Mouse (Mus musculus): ENCODE measurements around the gene Wdr4.

Gene Wdr4

GRCm38 (mm10) chr17:31497726-31498125 is 22.1 kb downstream of the Wdr4 start:
- DNase-seq (ENCODE audit: low spot score in 2 of 2): no peak

DNA sequence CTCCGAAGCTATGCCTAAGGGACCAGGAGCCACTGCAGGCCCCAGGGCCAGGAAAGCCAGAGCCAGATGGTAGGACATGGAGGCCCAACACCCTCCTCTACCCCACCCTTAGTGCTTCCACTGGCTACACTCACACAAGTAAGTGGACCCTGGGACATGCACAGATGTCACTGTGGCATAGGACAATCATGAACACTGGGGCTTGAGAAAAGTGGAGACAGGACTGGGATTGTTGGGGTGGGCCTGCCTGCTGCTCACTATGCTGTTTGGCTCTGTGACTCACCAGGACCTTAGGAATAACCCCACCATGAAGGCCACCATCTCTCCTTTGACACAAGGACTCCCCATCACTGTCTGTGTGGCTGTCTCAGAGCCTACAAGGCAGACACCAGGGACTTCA is 24.8 kb downstream of the Wdr4 start:
- no peak for DNase-seq (ENCODE audit: low spot score in 2 of 2)

GRCm38 (mm10) chr17:31492416-31492815 is 27.4 kb downstream of the Wdr4 start:
- peak; percentile 63 to 80 for DNase-seq (ENCODE audit: low spot score in 2 of 2)

DNA sequence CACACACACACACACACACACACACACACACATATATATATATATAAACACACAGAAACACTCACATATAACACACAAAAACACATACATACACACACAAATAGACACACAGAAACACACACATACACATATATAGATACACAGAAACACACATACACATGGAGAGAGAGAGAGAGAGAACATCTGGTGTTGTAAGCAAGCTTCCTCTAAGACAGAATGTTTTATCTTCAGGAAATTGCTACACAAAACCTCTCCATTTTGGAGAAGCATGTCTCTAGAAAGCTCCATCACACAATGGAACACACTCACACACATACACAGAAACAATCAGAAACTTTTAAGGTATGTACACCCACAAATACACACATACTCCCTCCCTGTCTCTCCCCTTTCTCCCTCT is 28.4 kb downstream of the Wdr4 start:
- no peak for DNase-seq (ENCODE audit: low spot score in 2 of 2)

- no peak for DNase-seq (ENCODE audit: low spot score in 2 of 2)
Observed at GRCm38 (mm10) chr17:31487433-31488060, 32.2 kb downstream of the Wdr4 start.

- no peak for DNase-seq (ENCODE audit: low spot score in 2 of 2)
Observed at GRCm38 (mm10) chr17:31486616-31487198, 33.1 kb downstream of the Wdr4 start.

DNA sequence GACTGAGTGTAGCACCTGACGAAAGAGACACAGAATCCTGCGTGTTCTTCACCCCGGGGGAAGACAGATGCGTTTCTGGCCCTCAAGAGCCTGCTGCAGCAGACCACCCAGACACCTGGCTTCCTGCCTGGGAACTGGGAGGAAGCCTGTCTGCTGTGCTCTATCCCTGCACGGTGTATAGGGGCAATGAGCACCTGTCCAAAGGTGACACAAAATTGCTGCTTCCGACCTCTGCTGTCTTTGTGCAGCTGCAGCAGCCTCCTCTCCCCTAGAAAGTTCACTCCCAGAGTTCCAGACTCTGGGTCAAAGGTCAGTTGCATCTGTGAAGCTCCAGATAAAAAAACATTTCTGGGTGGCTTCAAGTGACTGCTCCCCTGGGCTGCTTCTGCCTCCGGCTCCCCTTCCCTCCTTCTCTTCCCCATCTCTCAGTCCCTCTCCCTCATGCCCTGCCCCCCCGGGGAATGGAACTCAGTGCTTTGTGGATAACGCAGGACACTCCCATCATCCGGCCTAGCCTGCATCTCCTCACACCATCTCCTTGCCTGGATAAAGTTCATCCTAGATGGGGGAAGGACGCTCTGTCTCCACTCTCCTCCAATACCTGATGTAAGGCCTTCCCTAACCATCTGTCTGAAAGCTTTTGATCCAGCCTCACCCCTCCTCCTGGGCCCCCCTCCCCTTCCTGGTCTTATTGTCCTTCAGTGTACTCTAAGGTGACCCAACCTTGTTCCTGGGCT is 40.5 kb downstream of the Wdr4 start:
- no peak for DNase-seq (ENCODE audit: low spot score in 2 of 2)

DNA sequence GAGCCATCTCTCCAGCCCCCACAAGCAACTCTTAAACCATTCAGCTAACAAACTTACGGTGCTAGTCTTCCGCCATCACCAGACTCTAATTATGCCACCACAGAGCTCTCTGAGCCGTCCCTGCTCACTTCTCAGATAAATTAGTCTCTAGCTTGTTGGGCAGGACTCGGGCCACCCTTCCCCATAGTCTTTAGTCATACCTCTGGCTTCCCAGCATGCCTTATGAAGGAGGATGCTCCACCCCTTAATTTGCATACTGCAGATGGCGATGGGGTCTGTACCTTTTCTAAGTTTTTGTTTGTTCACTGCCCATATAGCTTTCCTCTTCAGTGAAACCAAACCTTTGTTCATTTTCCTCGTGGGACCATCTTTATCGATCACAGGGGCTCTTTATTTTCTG is 41.2 kb downstream of the Wdr4 start:
- no peak for DNase-seq (ENCODE audit: low spot score in 2 of 2)

DNA sequence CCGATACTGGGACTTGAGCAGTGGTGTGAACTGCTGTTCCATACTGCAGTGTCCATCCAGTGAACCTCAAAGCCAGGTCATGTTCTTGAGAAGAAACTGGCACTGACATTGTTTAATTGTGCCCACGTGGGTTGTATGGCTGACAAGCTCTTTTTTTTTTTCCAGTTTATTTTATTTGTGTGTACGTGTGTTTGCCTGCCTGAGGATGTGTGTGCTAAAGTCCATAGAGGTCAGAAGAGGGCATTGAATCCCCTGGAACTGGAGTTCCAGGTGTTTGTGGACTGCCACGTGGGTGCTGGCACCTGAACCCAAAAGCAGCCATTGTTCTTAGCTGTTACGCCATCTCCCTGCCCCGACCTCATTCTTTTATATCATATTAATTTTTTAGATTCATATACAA is 45.4 kb downstream of the Wdr4 start:
- no peak for DNase-seq (ENCODE audit: low spot score in 2 of 2)

DNA sequence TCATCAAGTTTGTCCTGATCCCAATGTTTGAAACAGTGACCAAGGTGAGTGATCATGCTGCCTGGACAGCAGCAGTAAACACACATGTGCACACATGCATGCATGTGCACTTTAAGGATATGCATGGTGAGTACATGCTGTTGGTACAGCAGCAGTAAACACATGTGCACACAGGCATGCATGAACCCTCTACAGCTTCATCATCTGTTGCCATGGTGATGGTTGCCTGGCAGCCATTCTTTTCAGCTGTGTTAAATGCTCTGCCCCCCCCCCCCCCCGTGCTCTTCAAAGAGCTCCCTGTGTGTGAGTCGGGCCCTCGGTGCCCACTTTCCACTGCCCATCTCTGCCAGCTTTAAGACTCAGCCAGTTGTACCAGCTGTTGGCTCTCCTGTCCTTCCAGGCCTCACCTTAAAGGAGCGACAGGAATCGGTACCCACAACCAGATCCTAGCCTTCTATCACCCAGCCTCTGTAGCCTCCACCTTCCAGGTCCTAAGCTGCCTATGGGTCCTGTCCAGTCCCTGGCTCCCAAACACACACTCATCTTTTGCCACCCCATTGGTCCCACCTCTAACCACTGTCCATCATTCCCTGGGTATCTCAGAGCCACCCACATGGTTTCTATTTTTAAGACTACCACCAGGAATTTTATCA is 48.9 kb downstream of the Wdr4 start:
- DNase-seq (ENCODE audit: low spot score in 2 of 2): no peak

GRCm38 (mm10) chr17:31468496-31468895 is 51.3 kb downstream of the Wdr4 start:
- no peak for DNase-seq (ENCODE audit: low spot score in 2 of 2)

DNA sequence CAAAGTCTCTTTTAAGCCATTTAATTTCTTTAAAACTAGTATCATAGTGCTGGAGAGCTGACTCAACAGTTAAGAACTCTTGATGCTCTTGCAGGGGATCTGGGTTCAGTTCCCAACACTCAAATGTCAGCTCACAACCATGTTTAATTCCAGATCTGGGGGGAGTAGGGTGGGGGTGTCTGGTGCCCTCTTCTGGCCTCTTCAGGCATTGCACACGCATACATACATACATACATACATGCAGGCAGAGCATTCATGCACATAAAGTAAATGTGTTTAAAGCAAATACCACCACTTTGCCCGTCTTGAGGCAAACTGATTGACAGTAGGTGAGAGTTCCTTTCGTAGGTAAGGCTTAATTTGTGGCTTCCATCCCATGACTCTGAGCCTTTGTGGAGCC is 52.9 kb downstream of the Wdr4 start:
- no peak for DNase-seq (ENCODE audit: low spot score in 2 of 2)

GRCm38 (mm10) chr17:31462506-31462905 is 57.3 kb downstream of the Wdr4 start:
- DNase-seq (ENCODE audit: low spot score in 2 of 2): no peak

DNA sequence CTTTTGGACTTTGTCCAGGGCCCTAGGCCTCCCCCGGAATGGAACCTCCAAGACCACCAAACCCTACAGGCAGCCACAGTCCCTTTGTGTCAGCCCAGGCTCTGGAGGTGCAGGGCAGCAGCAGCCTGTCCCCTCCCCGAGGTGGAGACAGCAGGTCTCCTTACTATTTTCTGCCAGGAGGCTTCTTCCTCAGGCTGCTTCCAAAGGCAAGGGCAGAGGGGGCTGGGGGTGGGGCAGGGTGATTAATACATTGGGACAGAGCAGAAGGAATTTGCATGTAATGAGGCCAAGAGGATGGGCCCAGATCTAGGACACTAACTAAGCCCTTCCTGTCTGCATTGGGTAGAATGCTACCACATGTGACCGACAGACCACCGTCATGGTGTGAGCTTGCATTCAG is 59.4 kb downstream of the Wdr4 start:
- no peak for DNase-seq (ENCODE audit: low spot score in 2 of 2)

- DNase-seq (ENCODE audit: low spot score in 2 of 2): no peak
Observed at GRCm38 (mm10) chr17:31456723-31457567, 62.8 kb downstream of the Wdr4 start.

DNA sequence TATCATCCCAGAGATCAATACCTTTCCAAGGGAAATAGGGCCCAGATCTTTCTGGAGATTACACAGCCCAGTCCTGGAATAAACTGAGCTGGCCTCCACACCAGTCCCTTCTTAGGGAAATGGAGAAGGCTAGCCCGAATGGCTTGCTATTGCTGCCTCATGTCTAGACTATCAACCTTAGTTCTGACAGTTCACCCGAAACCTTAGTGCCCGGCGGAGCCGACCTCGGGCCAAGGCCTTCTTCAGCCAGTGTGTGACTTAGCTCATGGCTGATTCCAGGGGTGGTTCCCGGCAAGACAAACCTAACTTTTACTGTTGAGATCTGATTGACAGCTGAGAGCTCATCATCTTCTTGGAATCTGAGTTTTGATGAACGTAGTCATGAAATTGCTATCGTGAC is 65.7 kb downstream of the Wdr4 start:
- DNase-seq (ENCODE audit: low spot score in 2 of 2): no peak

DNA sequence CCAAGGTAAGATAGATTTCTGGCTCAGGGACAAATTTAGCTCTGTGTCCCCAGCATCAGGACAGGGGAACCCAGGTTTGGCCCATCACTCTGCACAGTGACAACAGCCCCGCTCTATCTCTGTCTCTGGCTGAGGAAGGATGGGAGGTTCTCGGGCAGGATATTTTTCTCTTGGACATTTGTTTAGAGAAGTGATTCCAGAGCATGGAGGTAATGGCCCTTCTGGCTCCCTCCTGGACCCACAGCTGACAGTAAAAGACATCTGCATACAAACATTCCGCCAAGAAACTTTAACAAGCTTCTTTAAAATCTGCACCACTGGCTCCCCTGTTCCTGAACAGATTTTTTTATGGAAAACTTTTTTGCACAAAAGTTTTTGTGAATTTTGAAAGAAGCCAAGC is 66.3 kb downstream of the Wdr4 start:
- DNase-seq (ENCODE audit: low spot score in 2 of 2): no peak

- no peak for DNase-seq (ENCODE audit: low spot score in 2 of 2)
Observed at GRCm38 (mm10) chr17:31452816-31453215, 67.0 kb downstream of the Wdr4 start.

GRCm38 (mm10) chr17:31451179-31451708 is 68.5 kb downstream of the Wdr4 start:
- DNase-seq (ENCODE audit: low spot score in 2 of 2): no peak

- no peak for DNase-seq (ENCODE audit: low spot score in 2 of 2)
Observed at GRCm38 (mm10) chr17:31450206-31450605, 69.6 kb downstream of the Wdr4 start.

DNA sequence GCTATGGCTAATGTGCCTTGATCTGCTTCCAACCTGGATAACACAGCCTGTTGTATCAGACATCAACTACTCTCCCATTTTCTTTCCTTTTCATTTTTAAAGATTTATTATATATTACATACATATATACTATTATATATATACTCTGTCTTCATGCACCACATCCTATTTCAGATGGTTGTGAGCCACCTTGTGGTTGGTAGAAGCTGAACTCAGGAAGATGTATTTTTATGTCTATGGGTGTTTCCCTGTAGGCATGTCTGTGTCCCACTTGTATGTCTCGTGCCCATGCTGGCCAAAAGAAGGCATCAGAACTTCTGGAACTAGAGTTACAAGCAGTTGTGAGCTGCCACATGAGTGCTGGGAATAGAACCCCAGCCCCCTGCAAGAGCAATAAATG is 71.3 kb downstream of the Wdr4 start:
- no peak for DNase-seq (ENCODE audit: low spot score in 2 of 2)

DNA sequence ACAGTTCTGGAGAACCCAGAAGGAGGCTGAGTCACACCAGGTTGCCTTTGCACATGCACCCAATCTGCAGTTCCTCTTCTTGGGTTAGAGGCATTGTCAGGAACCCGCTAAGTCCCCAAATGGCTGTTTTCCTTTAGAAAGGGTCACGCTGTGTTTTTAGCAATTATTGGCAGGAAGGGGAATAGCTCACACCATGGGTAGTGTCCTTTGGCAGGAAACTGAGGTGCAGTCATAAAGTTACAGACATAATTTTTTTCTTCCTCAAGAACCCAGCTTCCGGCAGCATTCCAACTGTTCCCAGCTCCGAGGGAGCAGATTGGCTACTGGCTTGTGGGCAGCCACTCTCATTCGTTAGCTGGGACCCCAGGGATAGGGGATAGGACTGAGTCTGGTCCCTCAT is 72.0 kb downstream of the Wdr4 start:
- DNase-seq (ENCODE audit: low spot score in 2 of 2): no peak

All from spleen, postnatal 4 days (tissue).